Mouse (Mus musculus) C2C12 (cell line): Measurements from ENCODE around the gene Qrich1.

Experiments used
- CEBPB ChIP-seq: IDR thresholded peaks from one replicate; pipeline ENCODE4 v1.6.1; 2011; ENCODE audit warnings: low read depth, mild to moderate bottlenecking, control low read depth, moderate library complexity
- CTCF ChIP-seq: IDR thresholded peaks from one replicate; pipeline ENCODE4 v1.5.1; 2011; ENCODE audit not compliant: control insufficient read depth, insufficient read depth, insufficient read length

- TF ChIP-seq CTCF (no peak), CEBPB (no peak)
Measured at GRCm38 (mm10) chr9:108587571-108588180, 71.1 kb downstream of the Qrich1 start.
